Mouse (Mus musculus): ENCODE data around the gene Mfap4.

DNA sequence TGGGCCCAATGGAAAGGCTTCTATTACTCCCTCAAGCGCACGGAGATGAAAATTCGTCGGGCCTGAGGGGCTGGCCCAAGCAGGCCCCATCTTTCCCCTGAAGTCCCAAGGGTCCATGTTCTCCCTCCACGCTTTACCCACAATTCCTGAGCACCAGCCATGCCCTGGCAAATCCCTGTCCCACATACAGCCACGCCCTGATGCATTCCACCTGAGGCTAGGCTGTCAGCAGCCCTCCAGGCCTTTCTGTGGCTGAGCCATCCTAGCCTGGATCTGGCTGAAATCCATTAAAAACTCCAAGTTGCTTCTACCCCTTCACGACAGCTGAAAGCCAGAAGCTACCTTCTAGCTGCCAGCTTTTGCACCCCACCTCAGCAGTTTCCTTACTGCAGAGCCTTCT lies 2.7 kb downstream of the Mfap4 start:
- no peak for TF ChIP-seq CTCF (IDR thresholded peaks at IDR 0.05; ENCODE audit: control insufficient read depth, insufficient read depth, insufficient read length)
- no peak for TF ChIP-seq MYOG (IDR thresholded peaks at IDR 0.05; ENCODE audit: control insufficient read depth, extremely low read depth, insufficient read length)
- no peak for TF ChIP-seq CEBPB (IDR thresholded peaks at IDR 0.05; ENCODE audit: low read depth)
- no peak for TF ChIP-seq USF1 (IDR thresholded peaks at IDR 0.05; ENCODE audit: low read depth)
- no peak for TF ChIP-seq FOSL1 (IDR thresholded peaks at IDR 0.05; ENCODE audit: insufficient read depth, low read length, poor library complexity, severe bottlenecking)
